Mouse (Mus musculus): ENCODE measurements around the gene Zfp36l3. TPM values are rescaled to one million over a fixed set of nuclear protein-coding genes. Genes with fewer than 3 reads are reported as not detected.

Gene Zfp36l3
- 0.16 TPM in 1 of 2 replicates, not detected in the other for polyA plus RNA-seq (2012; ENCODE audit: low replicate concordance)

GRCm38 (mm10) chrX:53776276-53776675 lies at the start of gene Zfp36l3:
Gene Zfp36l3, minus strand, starts transcription at chrX:53776394.

DNA sequence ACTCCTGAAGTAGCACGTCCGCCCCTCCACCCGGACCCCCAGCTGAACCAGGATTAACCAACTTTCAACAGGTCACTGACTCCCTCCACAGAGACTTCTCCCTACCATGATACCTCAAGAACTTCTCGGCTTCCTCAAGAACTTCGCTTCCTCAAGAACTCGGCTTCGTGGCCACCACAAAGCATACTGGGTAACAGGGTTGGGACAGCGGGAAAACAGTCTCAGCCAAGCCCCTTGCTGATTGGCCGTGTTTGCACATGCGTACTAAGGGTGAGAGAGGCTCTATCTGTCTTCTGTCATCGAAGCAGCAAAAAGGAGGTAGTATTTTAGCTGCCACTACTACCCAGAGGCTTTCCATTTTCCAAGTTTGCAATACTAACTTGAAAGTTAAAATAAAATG lies 21.3 kb upstream of the Zfp36l3 start, which contains the start of gene Xlr:
Gene Xlr (minus strand): TSS at position 188 of the 400 bp plus-strand sequence.

DNA sequence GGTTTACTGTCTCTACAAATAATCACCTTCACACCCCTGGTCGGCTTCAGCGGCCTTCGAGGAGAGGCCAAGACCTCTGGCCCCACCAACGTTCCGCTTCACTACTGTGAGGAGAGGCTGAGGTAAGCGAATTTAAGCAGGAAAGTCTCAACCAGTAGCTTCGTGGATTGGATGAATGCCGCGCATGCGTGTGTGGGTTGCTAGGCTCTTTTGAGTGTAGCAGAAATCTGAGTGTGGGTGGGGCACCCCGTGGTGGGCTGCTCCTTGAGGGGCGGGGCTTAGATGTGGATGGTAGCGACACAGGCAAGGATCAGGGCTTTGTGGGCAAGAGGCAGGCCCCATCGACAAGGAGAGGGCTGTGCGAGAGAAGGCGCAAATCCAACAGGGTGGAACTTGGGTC lies 18.5 kb downstream of the Zfp36l3 start, which contains the start of gene 1700013H16Rik:
Gene 1700013H16Rik (minus strand): TSS at position 96 of the 400 bp plus-strand sequence.

DNA sequence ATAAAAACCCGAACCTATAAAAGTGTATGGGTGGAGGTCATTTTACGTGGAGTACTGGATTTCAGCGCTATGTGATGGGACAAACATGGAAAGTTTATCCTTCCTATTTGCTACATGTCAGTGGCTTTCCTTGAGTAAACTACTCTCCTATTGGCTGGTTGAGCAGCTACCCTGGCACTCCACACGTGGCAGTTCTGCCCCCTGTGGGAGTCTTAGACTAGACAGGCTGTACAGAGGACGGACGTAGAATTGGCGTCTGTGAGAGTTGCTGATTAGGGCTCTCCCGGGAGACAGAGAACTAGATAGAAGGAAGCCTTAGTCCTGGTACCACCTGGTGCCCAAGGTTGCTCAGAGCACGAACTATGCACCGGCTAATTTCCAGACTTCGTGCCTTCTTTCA lies 51.6 kb downstream of the Zfp36l3 start, which contains the start of gene 4930502E18Rik:
Gene 4930502E18Rik (plus strand): TSS at position 231 of the 400 bp plus-strand sequence.

Other genes starting within 250 kb of the Zfp36l3 start
- gene Rtl8c, start 168.4 kb downstream of the Zfp36l3 start, polyA plus RNA-seq (2012; ENCODE audit: low replicate concordance) = 3.5 and 3.9 TPM in 2 replicates
- not detected in 2 replicates for gene Gm14597, start 167.4 kb downstream of the Zfp36l3 start, polyA plus RNA-seq (2012; ENCODE audit: low replicate concordance)
- 7.2 and 29.0 TPM in 2 replicates for gene Rtl8a, start 132.7 kb downstream of the Zfp36l3 start, polyA plus RNA-seq (2012; ENCODE audit: low replicate concordance)
- 36.0 and 64.2 TPM in 2 replicates for gene Rtl8b, start 106.0 kb downstream of the Zfp36l3 start, polyA plus RNA-seq (2012; ENCODE audit: low replicate concordance)
- gene 4930502E18Rik, start 51.6 kb downstream of the Zfp36l3 start, polyA plus RNA-seq (2012; ENCODE audit: low replicate concordance) = not detected in 2 replicates
- gene 1700013H16Rik, start 18.6 kb downstream of the Zfp36l3 start, polyA plus RNA-seq (2012; ENCODE audit: low replicate concordance) = not detected in 2 replicates
- gene Xlr, start 21.3 kb upstream of the Zfp36l3 start, polyA plus RNA-seq (2012; ENCODE audit: low replicate concordance) = 0.26 and 1.1 TPM in 2 replicates